Mouse (Mus musculus) neural tube, embryonic 15.5 days (tissue): ENCODE data around the gene Mta3. TPM values are rescaled to one million over a fixed set of nuclear protein-coding genes. Genes with fewer than 3 reads are reported as not detected.

Experiments used
- ATAC-seq: fragments of 200-750 bp; cut with Nextera tagmentation; 2 replicates; pipeline ENCODE4 v1.8.0; 2017; ENCODE audit warnings: mild to moderate bottlenecking, moderate TSS enrichment, moderate library complexity; ENCODE audit not compliant: low FRiP score
- H3K27ac ChIP-seq: fragments of 300-500 bp; sonication (generic); replicated peaks from 2 replicates; pipeline ENCODE4 v1.5.1; 2015; ENCODE audit warnings: mild to moderate bottlenecking, inconsistent platforms
- H3K27me3 ChIP-seq: fragments of 300-500 bp; sonication (generic); replicated peaks from 2 replicates; pipeline ENCODE4 v1.6.1; 2015; ENCODE audit warnings: inconsistent platforms
- H3K36me3 ChIP-seq: fragments of 300-500 bp; sonication (generic); 2 replicates; pipeline ENCODE4 v1.6.1; 2015; ENCODE audit warnings: inconsistent platforms
- H3K4me1 ChIP-seq: fragments of 300-500 bp; sonication (generic); 2 replicates; pipeline ENCODE4 v1.6.1; 2015; ENCODE audit warnings: inconsistent platforms
- H3K4me2 ChIP-seq: fragments of 300-500 bp; sonication (generic); 2 replicates; pipeline ENCODE4 v1.6.1; 2015; ENCODE audit warnings: inconsistent platforms, mild to moderate bottlenecking, moderate library complexity
- H3K4me3 ChIP-seq: fragments of 300-500 bp; sonication (generic); replicated peaks from 2 replicates; pipeline ENCODE4 v1.5.1; 2015; ENCODE audit warnings: mild to moderate bottlenecking, inconsistent platforms
- H3K9ac ChIP-seq: fragments of 300-500 bp; sonication (generic); replicated peaks from 2 replicates; pipeline ENCODE4 v1.6.1; 2015; ENCODE audit warnings: mild to moderate bottlenecking, inconsistent platforms
- H3K9me3 ChIP-seq: fragments of 300-500 bp; sonication (generic); replicated peaks from 2 replicates; pipeline ENCODE4 v1.6.1; 2016; ENCODE audit warnings: inconsistent platforms
- WGBS: fragments of 180-500 bp; shearing (Covaris S2); methylation state at CpG from one replicate; pipeline ENCODE4 v1.1.7; 2015; ENCODE audit warnings: mixed read lengths; 5-methylcytosine and 5-hydroxymethylcytosine counted together
- polyA plus RNA-seq: library from polyadenylated mRNA; unstranded; fragments of >200 nt; fragmentation: Nextera tagmentation; extraction: Ambion mirVana; gene quantifications from 2 replicates; pipeline ENCODE4 v1.2.1, GENCODE M21; 2015

The Mta3 gene
- polyA plus RNA-seq, 1 experiment from 2014 or later, result 34.8 TPM

DNA sequence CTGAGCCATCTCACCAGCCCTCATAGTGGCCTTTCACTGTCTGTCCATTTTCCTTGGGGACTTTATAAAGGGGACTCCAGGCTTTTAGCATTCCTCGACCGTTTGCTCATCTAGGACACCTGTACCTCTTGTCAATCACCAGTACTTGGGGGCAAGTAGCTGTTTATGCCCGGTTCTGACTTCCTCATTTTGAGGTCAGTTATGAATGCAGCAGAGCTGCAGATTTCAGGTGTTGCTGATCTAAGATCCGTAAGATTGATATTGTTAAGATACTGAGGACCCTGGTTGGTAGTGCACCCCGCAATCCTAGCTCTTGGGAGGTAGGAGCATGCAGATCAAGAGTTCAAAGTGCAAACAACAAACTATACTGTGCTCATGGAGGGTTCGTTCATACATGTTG, 64.4 kb downstream of the Mta3 start:
- Histone ChIP-seq H3K36me3 (peaks cover 21% of the 10 kb centered on the region; the same call in 1 of the 2 replicates), H3K4me2 (no peak overlapping the region), H3K4me3 (no peak overlapping the region), H3K9ac (no peak overlapping the region), H3K4me1 (peaks cover 7% of the 10 kb centered on the region; the same call in 1 of the 2 replicates), H3K27me3 (no peaks in the 10 kb centered on the region), H3K9me3 (no peaks in the 10 kb centered on the region), H3K27ac (no peak overlapping the region)
- ATAC-seq, result no peak
- 89% methylated on average over 6 of the region's 6 CpGs for WGBS

DNA sequence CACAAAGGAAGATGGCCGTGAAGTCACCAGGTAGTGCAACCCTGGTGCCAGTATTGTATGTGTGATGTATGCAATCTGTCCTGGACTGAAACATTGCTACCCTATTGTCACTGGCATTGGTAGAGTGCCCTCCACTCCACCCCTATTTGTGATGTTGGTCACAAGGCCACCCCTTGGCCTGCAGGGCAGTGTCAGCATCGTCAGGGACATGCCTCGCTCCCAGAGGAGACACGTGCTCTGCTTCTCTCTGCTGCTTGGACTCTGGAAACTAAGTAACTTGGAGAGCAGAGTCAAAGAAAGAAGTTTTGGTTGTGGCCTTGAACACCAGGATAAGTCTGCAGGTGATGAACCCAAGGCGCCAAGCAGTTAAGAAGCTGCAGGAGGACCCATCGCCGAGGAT, 65.0 kb downstream of the Mta3 start:
- no peak for ATAC-seq
- Histone ChIP-seq H3K4me3 (no peak overlapping the region), H3K4me1 (peaks cover 7% of the 10 kb centered on the region; the same call in 1 of the 2 replicates), H3K27me3 (no peaks in the 10 kb centered on the region), H3K9ac (no peak overlapping the region), H3K36me3 (peaks cover 21% of the 10 kb centered on the region; the same call in 1 of the 2 replicates), H3K27ac (no peak overlapping the region), H3K4me2 (no peak overlapping the region), H3K9me3 (no peaks in the 10 kb centered on the region)
- 87% methylated on average over 7 of the region's 7 CpGs for WGBS

DNA sequence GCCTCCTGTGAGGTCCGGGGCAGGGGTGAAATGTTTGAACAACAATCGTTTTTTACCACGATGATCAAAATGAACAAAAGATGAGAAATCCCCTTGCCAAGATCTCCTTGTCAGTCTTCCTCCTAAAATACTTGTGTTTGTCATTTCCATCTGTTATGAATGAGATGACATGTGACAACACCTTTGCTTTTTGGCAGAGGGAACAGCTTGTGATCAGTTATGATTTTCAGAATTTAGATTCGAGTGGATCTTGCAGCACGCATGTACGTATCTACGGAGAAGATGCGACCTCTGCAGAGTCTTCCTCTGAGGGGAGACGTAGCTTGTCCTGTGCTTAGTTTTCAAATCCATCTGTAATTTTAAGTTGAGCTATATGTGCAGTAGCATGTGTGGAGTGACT, 66.1 kb downstream of the Mta3 start:
- Histone ChIP-seq H3K9ac (no peak overlapping the region), H3K27ac (no peak overlapping the region), H3K27me3 (no peaks in the 10 kb centered on the region), H3K9me3 (no peaks in the 10 kb centered on the region), H3K4me1 (peaks cover 7% of the 10 kb centered on the region; the same call in 1 of the 2 replicates), H3K36me3 (peaks cover 12% of the 10 kb centered on the region; the same call in 1 of the 2 replicates), H3K4me2 (no peak overlapping the region), H3K4me3 (no peak overlapping the region)
- WGBS, result 92% methylated on average over 9 of the region's 9 CpGs
- no peak for ATAC-seq

DNA sequence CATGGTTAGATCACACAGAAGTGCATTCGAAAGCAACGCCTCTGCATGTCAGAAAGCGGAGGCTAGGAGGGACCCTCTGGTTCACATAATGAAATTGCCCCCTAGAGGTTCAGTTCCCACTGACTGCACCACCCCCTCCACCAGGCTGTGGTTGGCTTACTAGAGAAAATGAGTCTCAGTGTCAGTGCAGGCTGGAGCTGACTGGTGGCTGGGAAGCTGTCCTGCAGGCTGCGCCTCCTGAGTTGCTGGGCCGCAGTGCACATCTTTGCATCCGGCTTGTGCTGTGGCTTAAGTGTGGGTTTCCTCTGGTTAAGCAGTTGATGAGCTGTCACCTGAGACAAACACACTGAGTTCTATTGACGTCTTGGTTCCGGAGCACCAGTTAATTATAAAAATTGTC, 66.7 kb downstream of the Mta3 start:
- ATAC-seq, result peak; percentile 68
- H3K4me1 ChIP-seq, result peaks cover 7% of the 10 kb centered on the region; the same call in 1 of the 2 replicates
- H3K9me3 ChIP-seq, result no peaks in the 10 kb centered on the region
- WGBS, result 25% methylated on average over 8 of the region's 8 CpGs
- no peak overlapping the region for H3K27ac ChIP-seq
- H3K4me2 ChIP-seq, result no peak overlapping the region
- H3K4me3 ChIP-seq, result no peak overlapping the region
- no peaks in the 10 kb centered on the region for H3K27me3 ChIP-seq
- H3K9ac ChIP-seq, result no peak overlapping the region
- H3K36me3 ChIP-seq, result peaks cover 7% of the 10 kb centered on the region; the same call in 1 of the 2 replicates

DNA sequence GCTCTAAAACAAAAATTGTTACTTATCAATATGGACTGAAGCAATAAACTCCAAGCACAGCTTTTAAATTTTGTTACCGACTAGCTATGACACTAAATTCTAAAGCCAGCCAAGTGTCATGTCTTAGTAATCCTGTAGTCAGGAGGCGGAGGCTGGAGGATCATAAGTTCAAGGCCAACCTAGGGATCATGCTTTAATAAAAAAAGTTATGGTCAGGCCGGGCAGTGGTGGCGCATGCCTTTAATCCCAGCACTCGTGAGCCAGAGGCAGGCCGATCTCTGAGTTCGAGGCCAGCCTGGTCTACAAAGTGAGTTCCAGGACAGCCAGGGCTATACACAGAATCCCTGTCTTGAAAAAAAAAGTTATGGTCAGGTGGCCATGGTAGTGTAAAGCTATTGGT, 71.0 kb downstream of the Mta3 start:
- no peaks in the 10 kb centered on the region for H3K27me3 ChIP-seq
- H3K36me3 ChIP-seq, result no peaks in the 10 kb centered on the region; the same call in 1 of the 2 replicates
- H3K9me3 ChIP-seq, result no peaks in the 10 kb centered on the region
- H3K9ac ChIP-seq, result no peak overlapping the region
- H3K4me1 ChIP-seq, result peaks cover 7% of the 10 kb centered on the region; the same call in 1 of the 2 replicates
- H3K4me2 ChIP-seq, result no peak overlapping the region
- WGBS, result 95% methylated on average over 7 of the region's 7 CpGs
- ATAC-seq, result no peak
- H3K27ac ChIP-seq, result no peak overlapping the region
- no peak overlapping the region for H3K4me3 ChIP-seq

DNA sequence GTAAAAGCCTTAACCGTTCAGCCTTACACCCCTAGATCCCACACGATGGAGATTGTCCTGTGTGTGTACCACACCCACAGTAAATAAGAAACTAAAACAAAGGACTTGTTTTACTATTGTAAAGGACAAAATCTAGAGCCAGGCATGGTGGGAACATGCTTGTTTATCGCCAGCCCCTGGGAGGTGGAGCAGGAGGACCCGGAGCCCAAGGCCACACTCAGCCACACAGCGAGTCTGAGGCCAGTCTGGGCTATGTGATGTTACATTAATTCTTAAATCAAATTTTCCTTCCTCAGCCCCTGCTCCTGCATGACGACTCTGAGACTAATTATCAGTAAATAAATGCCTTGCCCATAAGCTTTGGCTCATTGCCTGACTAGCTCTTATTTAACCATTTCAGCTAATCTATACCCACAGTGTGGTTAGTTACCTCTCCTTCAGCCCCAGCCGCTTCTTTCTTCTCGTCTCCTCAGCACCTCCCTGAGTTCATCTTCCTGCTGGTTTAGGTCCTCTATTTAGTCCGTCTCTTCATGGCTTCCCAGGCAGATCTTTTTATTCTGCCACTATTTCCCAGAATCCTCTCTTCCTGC, 71.6 kb downstream of the Mta3 start:
- Histone ChIP-seq H3K4me3 (no peak overlapping the region), H3K27me3 (no peaks in the 10 kb centered on the region), H3K36me3 (no peaks in the 10 kb centered on the region; the same call in 1 of the 2 replicates), H3K9me3 (no peaks in the 10 kb centered on the region), H3K27ac (no peak overlapping the region), H3K4me1 (peaks cover 3% of the 10 kb centered on the region; the same call in 1 of the 2 replicates), H3K4me2 (no peak overlapping the region), H3K9ac (no peak overlapping the region)
- 75% methylated on average over 9 of the region's 9 CpGs for WGBS
- ATAC-seq, result no peak

DNA sequence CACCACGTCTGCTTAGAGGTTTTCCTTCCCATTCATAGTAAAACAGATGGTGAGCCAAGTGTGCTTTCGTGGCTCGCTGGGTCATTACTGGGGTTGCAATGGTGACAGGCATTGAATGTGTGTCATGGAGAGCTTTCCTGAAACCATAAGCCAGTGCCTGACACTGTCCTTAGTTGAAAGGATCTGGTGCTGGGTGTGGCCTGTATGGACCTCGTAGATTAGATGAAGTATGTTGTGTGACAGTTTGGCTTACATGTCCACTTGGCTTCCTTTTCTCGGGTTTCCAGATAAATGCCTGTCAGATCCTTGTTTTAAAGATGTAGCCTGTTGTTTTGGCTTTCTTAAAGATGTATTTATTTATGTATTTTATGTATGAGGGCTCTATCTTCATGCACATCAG, 74.3 kb downstream of the Mta3 start:
- Histone ChIP-seq H3K27me3 (no peaks in the 10 kb centered on the region), H3K36me3 (peaks cover 10% of the 10 kb centered on the region; the same call in 1 of the 2 replicates), H3K4me2 (no peak overlapping the region), H3K9ac (no peak overlapping the region), H3K27ac (no peak overlapping the region), H3K4me1 (0 out of 2 replicates have a peak, but pooled peaks cover 3% of the 10 kb centered on the region), H3K9me3 (no peaks in the 10 kb centered on the region), H3K4me3 (no peak overlapping the region)
- 88% methylated on average over 5 of the region's 5 CpGs for WGBS
- ATAC-seq, result no peak

DNA sequence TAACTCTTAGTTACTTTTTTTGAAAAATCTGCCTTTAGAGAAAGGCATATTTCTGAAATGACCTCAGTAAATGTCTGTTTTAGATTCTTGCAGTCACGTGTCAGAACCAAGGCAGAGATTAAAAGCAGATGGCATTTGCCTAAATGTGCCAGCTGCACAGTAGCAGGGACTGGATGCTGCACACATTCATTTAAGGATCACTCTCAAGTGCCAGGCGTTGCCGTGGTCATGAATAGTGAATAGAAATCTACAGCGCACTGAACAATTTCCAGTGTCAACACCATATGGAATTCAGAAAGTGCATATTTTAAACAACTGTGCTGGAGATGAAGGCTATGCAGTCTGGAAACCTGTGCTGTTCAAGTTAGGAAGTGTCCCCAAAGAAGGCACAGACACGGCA, 76.8 kb downstream of the Mta3 start:
- H3K4me1 ChIP-seq, result 0 out of 2 replicates have a peak, but pooled peaks cover 3% of the 10 kb centered on the region
- H3K27ac ChIP-seq, result no peak overlapping the region
- H3K4me3 ChIP-seq, result no peak overlapping the region
- no peak for ATAC-seq
- H3K9ac ChIP-seq, result no peak overlapping the region
- no peak overlapping the region for H3K4me2 ChIP-seq
- H3K36me3 ChIP-seq, result peaks cover 10% of the 10 kb centered on the region; the same call in 1 of the 2 replicates
- H3K9me3 ChIP-seq, result no peaks in the 10 kb centered on the region
- H3K27me3 ChIP-seq, result no peaks in the 10 kb centered on the region
- WGBS, result 37% methylated on average over 5 of the region's 5 CpGs

DNA sequence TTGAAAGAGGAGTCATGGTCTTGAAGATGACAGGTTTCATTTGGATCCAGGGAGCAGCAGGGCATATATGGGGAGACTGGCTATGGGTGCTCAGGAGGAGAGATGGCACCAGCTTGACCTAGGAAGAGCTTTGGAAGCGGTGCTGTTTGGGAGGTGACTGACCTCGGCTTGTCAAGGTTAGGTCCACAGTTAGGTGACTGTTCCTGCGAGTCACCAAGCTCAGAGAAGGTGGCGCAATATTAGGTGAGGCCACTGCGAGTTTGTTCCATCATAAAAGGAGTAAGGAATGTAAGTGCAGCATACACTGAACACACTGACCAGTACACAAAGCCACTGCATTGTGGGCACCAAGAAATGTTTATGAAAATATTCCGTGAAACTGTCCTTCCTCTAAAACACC, 80.5 kb downstream of the Mta3 start:
- Histone ChIP-seq H3K36me3 (peaks cover 10% of the 10 kb centered on the region; the same call in 1 of the 2 replicates), H3K4me3 (no peak overlapping the region), H3K27ac (no peak overlapping the region), H3K9ac (no peak overlapping the region), H3K4me2 (no peak overlapping the region), H3K27me3 (no peaks in the 10 kb centered on the region), H3K9me3 (no peaks in the 10 kb centered on the region), H3K4me1 (0 out of 2 replicates have a peak, but pooled peaks cover 3% of the 10 kb centered on the region)
- ATAC-seq, result no peak
- 95% methylated on average over 6 of the region's 6 CpGs for WGBS

DNA sequence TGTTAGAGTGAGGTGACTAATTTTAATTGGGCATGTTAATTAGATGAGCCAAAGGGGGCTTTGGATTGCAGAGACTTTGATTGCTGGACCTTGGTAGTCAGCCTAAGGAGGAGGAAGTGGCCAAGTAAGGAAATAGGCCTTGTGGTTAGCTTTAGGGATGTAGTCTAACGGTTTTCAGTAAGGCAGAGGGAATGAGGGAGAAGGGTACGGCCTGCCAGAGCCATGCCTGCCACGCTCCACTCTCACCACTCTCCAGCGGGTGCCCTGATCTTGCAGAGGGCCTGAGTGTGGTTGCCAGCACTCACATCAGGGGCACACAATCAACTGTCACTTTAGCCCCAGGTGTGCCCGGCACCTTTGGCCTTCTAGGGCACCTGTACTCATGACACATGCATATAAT, 84.2 kb downstream of the Mta3 start:
- no peaks in the 10 kb centered on the region for H3K36me3 ChIP-seq
- ATAC-seq, result no peak
- no peak overlapping the region for H3K9ac ChIP-seq
- H3K4me2 ChIP-seq, result no peak overlapping the region
- no peak overlapping the region for H3K27ac ChIP-seq
- peaks cover 11% of the 10 kb centered on the region for H3K4me1 ChIP-seq
- H3K9me3 ChIP-seq, result no peaks in the 10 kb centered on the region
- 77% methylated on average over 5 of the region's 5 CpGs for WGBS
- no peak overlapping the region for H3K4me3 ChIP-seq
- no peaks in the 10 kb centered on the region for H3K27me3 ChIP-seq

DNA sequence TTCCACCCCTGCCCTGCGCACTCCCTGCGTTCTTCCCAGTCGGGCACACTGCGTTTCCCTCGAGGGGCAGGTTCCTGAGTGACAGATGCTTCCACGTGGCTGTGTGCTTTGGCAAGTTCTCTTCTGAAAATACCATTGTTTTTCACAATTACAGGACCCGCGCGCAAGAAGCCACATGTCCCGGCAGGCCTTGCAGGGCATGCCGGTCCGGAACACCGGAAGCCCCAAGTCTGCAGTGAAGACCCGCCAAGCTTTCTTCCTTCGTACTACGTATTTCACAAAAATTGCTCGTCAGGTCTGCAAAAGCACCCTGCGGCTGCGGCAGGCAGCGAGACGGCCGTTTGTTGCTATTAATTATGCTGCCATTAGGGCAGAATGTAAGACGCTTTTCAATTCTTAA, 86.4 kb downstream of the Mta3 start:
- no peaks in the 10 kb centered on the region for H3K36me3 ChIP-seq
- H3K9me3 ChIP-seq, result no peaks in the 10 kb centered on the region
- no peak overlapping the region; the same call in 1 of the 2 replicates for H3K27ac ChIP-seq
- no peaks in the 10 kb centered on the region for H3K27me3 ChIP-seq
- ATAC-seq, result no peak
- H3K4me1 ChIP-seq, result peaks cover 11% of the 10 kb centered on the region
- H3K4me2 ChIP-seq, result peak overlapping the region; percentile 52
- WGBS, result 29% methylated on average over 23 of the region's 23 CpGs
- H3K9ac ChIP-seq, result 0 out of 2 replicates have a peak overlapping the region, but pooled peaks have one; percentile 24
- H3K4me3 ChIP-seq, result peak overlapping the region; percentile 29

DNA sequence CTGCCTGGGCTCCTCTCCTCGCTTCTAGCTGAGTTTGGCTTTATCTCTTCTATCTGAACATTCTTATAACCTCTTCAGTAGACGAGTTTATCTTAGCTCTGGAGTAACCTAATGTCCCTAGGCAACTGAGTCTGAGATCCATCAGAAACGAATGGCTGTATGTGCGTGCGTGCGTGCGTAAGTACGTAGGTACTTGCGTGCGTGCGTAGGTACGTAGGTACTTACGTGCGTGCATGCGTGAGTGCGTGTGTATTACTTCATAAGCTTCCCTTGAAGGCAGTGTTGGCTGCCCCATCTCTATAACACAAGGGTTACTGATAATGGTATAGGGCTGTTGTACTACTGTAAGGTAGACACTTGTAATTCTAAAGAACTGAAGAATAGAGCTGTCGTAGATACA, 89.2 kb downstream of the Mta3 start:
- Histone ChIP-seq H3K36me3 (no peaks in the 10 kb centered on the region), H3K9ac (no peak overlapping the region), H3K4me2 (no peak overlapping the region), H3K4me3 (no peak overlapping the region), H3K9me3 (no peaks in the 10 kb centered on the region), H3K4me1 (peaks cover 11% of the 10 kb centered on the region), H3K27ac (no peak overlapping the region), H3K27me3 (no peaks in the 10 kb centered on the region)
- 96% methylated on average over 17 of the region's 17 CpGs for WGBS
- ATAC-seq, result no peak
